Mouse (Mus musculus) limb, embryonic 11.5 days (tissue): ENCODE data around the gene Ablim1. TPM values are rescaled to one million over a fixed set of nuclear protein-coding genes. Genes with fewer than 3 reads are reported as not detected.
A peak's percentile ranks its signal among the peaks of the same experiment; 100 is the strongest.

Experiments used
- ATAC-seq: fragments of 200-750 bp; cut with Nextera tagmentation; 2 replicates; pipeline ENCODE4 v1.8.0; 2017; ENCODE audit warnings: low read depth; ENCODE audit not compliant: insufficient number of reproducible peaks, low FRiP score, low TSS enrichment
- DNase-seq: peaks from one replicate; pipeline ENCODE4 v3.0.0-alpha.2; 2015; ENCODE audit warnings: low spot score
- H3K27ac ChIP-seq: fragments of 300-500 bp; sonication (generic); replicated peaks from 2 replicates; pipeline ENCODE4 v1.5.1; 2014; ENCODE audit warnings: low read depth, mild to moderate bottlenecking, low read length
- H3K27me3 ChIP-seq: fragments of 300-500 bp; sonication (generic); 2 replicates; pipeline ENCODE4 v1.6.1; 2014; ENCODE audit warnings: mild to moderate bottlenecking, low read length, mixed read lengths; ENCODE audit not compliant: control insufficient read depth, insufficient read depth
- H3K36me3 ChIP-seq: fragments of 300-500 bp; sonication (generic); 2 replicates; pipeline ENCODE4 v1.6.1; 2014; ENCODE audit warnings: mild to moderate bottlenecking, low read length, moderate library complexity, mixed read lengths; ENCODE audit not compliant: control insufficient read depth, insufficient read depth
- H3K4me1 ChIP-seq: fragments of 300-500 bp; sonication (generic); 2 replicates; pipeline ENCODE4 v1.6.1; 2014; ENCODE audit warnings: low read length, mixed read lengths; ENCODE audit not compliant: control insufficient read depth, insufficient read depth
- H3K4me2 ChIP-seq: fragments of 300-500 bp; sonication (generic); 2 replicates; pipeline ENCODE4 v1.6.1; 2014; ENCODE audit warnings: low read depth, mild to moderate bottlenecking, moderate library complexity; ENCODE audit not compliant: severe bottlenecking
- H3K4me3 ChIP-seq: fragments of 300-500 bp; sonication (generic); 2 replicates; pipeline ENCODE4 v1.5.1; 2014; ENCODE audit warnings: low read depth, low read length
- H3K9ac ChIP-seq: fragments of 300-500 bp; sonication (generic); 2 replicates; pipeline ENCODE4 v1.6.1; 2014; ENCODE audit warnings: mild to moderate bottlenecking, low read length
- H3K9me3 ChIP-seq: fragments of 300-500 bp; sonication (generic); 2 replicates; pipeline ENCODE4 v1.6.1; 2016; ENCODE audit warnings: low read length; ENCODE audit not compliant: control insufficient read depth
- WGBS: fragments of 180-500 bp; shearing (Covaris S2); extraction: QIAGEN DNeasy Blood & Tissue Kit; methylation state at CpG from one replicate; pipeline ENCODE4 v1.1.7; 2014; 5-methylcytosine and 5-hydroxymethylcytosine counted together
- polyA plus RNA-seq: library from polyadenylated mRNA; unstranded; fragments of >200 nt; fragmentation: Nextera tagmentation; extraction: Ambion mirVana; gene quantifications from 2 replicates; pipeline ENCODE4 v1.2.1, GENCODE M21; 2014

Ablim1 gene
- 16.8 and 17.9 TPM in 2 replicates for polyA plus RNA-seq

- peak; percentile 47 for DNase-seq
- 3% methylated on average over 52 of the region's 52 CpGs for WGBS
- Histone ChIP-seq H3K4me2 (peak within 1 kb of the TSS; percentile 97), H3K9me3 (no peaks in the 10 kb centered on the region), H3K4me3 (peak within 1 kb of the TSS; percentile 38), H3K36me3 (no peaks in the 10 kb centered on the region), H3K27me3 (peaks cover 27% of the 10 kb centered on the region), H3K4me1 (peaks cover 8% of the 10 kb centered on the region), H3K27ac (no peak within 1 kb of the TSS), H3K9ac (peak within 1 kb of the TSS; percentile 30; the same call in 1 of the 2 replicates)
- ATAC-seq, result 0 out of 2 replicates have a peak, but pooled peaks have one; percentile 31
Measured at GRCm38 (mm10) chr19:57314346-57315012, at the start of gene Ablim1. Gene Ablim1 (minus strand): TSS chr19:57314919.

- DNase-seq (no peak), ATAC-seq (no peak)
- no peak overlapping the region for H3K27ac ChIP-seq
- H3K36me3 ChIP-seq, result no peaks in the 10 kb centered on the region
- H3K4me1 ChIP-seq, result peaks cover 24% of the 10 kb centered on the region
- H3K9me3 ChIP-seq, result no peaks in the 10 kb centered on the region
- no peak overlapping the region for H3K9ac ChIP-seq
- 95% methylated on average over 7 of the region's 7 CpGs for WGBS
- H3K4me3 ChIP-seq, result no peak overlapping the region
- no peaks in the 10 kb centered on the region for H3K27me3 ChIP-seq
- no peak overlapping the region for H3K4me2 ChIP-seq
Measured at GRCm38 (mm10) chr19:57363538-57363937, 48.8 kb upstream of the Ablim1 start.

GRCm38 (mm10) chr19:57363076-57363475 is 48.4 kb upstream of the Ablim1 start:
- WGBS, result 53% methylated on average over 7 of the region's 7 CpGs
- Histone ChIP-seq H3K27me3 (no peaks in the 10 kb centered on the region), H3K9me3 (no peaks in the 10 kb centered on the region), H3K4me1 (peaks cover 24% of the 10 kb centered on the region), H3K4me3 (no peak overlapping the region), H3K27ac (no peak overlapping the region), H3K4me2 (no peak overlapping the region; the same call in 1 of the 2 replicates), H3K9ac (no peak overlapping the region), H3K36me3 (no peaks in the 10 kb centered on the region)
- DNase-seq, result no peak
- no peak for ATAC-seq

- ATAC-seq, result no peak
Measured at GRCm38 (mm10) chr19:57362586-57362985, 47.9 kb upstream of the Ablim1 start.

GRCm38 (mm10) chr19:57361939-57362307 is 47.2 kb upstream of the Ablim1 start:
- WGBS, result 19% methylated on average over 3 of the region's 3 CpGs
- DNase-seq (no peak), ATAC-seq (no peak)
- no peak overlapping the region for H3K27ac ChIP-seq
- peaks cover 24% of the 10 kb centered on the region for H3K4me1 ChIP-seq
- H3K27me3 ChIP-seq, result no peaks in the 10 kb centered on the region
- peak overlapping the region; percentile 95 for H3K9ac ChIP-seq
- no peaks in the 10 kb centered on the region for H3K36me3 ChIP-seq
- H3K4me3 ChIP-seq, result peak overlapping the region; percentile 91
- H3K4me2 ChIP-seq, result peak overlapping the region; percentile 49
- no peaks in the 10 kb centered on the region for H3K9me3 ChIP-seq

More at GRCm38 (mm10) chr19:57362586-57362985, 47.9 kb upstream of the Ablim1 start:
- H3K4me2 ChIP-seq, result no peak overlapping the region; the same call in 1 of the 2 replicates
- H3K4me3 ChIP-seq, result no peak overlapping the region
- H3K27ac ChIP-seq, result no peak overlapping the region
- no peaks in the 10 kb centered on the region for H3K27me3 ChIP-seq
- 50% methylated on average over 5 of the region's 5 CpGs for WGBS
- H3K36me3 ChIP-seq, result no peaks in the 10 kb centered on the region
- no peaks in the 10 kb centered on the region for H3K9me3 ChIP-seq
- peaks cover 24% of the 10 kb centered on the region for H3K4me1 ChIP-seq
- H3K9ac ChIP-seq, result no peak overlapping the region
- DNase-seq, result no peak

GRCm38 (mm10) chr19:57361131-57361938 is 46.6 kb upstream of the Ablim1 start:
- H3K36me3 ChIP-seq, result no peaks in the 10 kb centered on the region
- peaks cover 23% of the 10 kb centered on the region for H3K4me1 ChIP-seq
- no peaks in the 10 kb centered on the region for H3K27me3 ChIP-seq
- WGBS, result under 1% methylated on average over 62 of the region's 78 CpGs
- peak overlapping the region; percentile 88 for H3K27ac ChIP-seq
- peak overlapping the region; percentile 95 for H3K9ac ChIP-seq
- H3K4me2 ChIP-seq, result peak overlapping the region; percentile 49
- peak overlapping the region; percentile 91 for H3K4me3 ChIP-seq
- no peaks in the 10 kb centered on the region for H3K9me3 ChIP-seq
- DNase-seq (peak; percentile 77), ATAC-seq (peak; percentile 64; the same call in 1 of the 2 replicates)

GRCm38 (mm10) chr19:57360341-57361130 is 45.8 kb upstream of the Ablim1 start, which contains the start of gene Fam160b1:
Gene Fam160b1 (plus strand): TSS chr19:57360680.
- peaks cover 22% of the 10 kb centered on the region for H3K4me1 ChIP-seq
- H3K36me3 ChIP-seq, result no peaks in the 10 kb centered on the region
- DNase-seq (peak; percentile 98), ATAC-seq (peak; percentile 91)
- H3K4me3 ChIP-seq, result peak within 1 kb of the TSS; percentile 91
- H3K27ac ChIP-seq, result peak within 1 kb of the TSS; percentile 88
- H3K4me2 ChIP-seq, result peak within 1 kb of the TSS; percentile 63
- no peaks in the 10 kb centered on the region for H3K27me3 ChIP-seq
- peak within 1 kb of the TSS; percentile 95 for H3K9ac ChIP-seq
- 2% methylated on average over 67 of the region's 70 CpGs for WGBS
- H3K9me3 ChIP-seq, result no peaks in the 10 kb centered on the region
